Mouse (Mus musculus) ES-Bruce4 (cell line): ENCODE results near the gene Atg7. TPM values are rescaled to one million over a fixed set of nuclear protein-coding genes. Genes with fewer than 3 reads are reported as not detected.
A peak's percentile ranks its signal among the peaks of the same experiment; 100 is the strongest.

Experiments used
- H3K27ac ChIP-seq: 2 replicates; pipeline ENCODE4 v1.5.1; 2012; ENCODE audit warnings: low read length, inconsistent platforms; ENCODE audit not compliant: insufficient read depth
- H3K27me3 ChIP-seq: 2 replicates; pipeline ENCODE4 v1.6.1; 2012; ENCODE audit warnings: mild to moderate bottlenecking, low read length, inconsistent platforms; ENCODE audit not compliant: control insufficient read depth, poor library complexity, insufficient read depth, severe bottlenecking
- H3K36me3 ChIP-seq: 2 replicates; pipeline ENCODE4 v1.6.1; 2012; ENCODE audit warnings: inconsistent platforms, mild to moderate bottlenecking, low read length, moderate library complexity; ENCODE audit not compliant: control insufficient read depth, poor library complexity, insufficient read depth, severe bottlenecking
- H3K4me1 ChIP-seq: one replicate; pipeline ENCODE4 v1.8.1; 2011; ENCODE audit warnings: low read length; ENCODE audit not compliant: control insufficient read depth, insufficient read depth
- H3K4me3 ChIP-seq: 2 replicates; pipeline ENCODE4 v1.5.1; 2011; ENCODE audit warnings: low read depth, mild to moderate bottlenecking, low read length
- H3K9ac ChIP-seq: 2 replicates; pipeline ENCODE4 v1.6.1; 2012; ENCODE audit warnings: low read depth, mild to moderate bottlenecking, inconsistent platforms; ENCODE audit not compliant: poor library complexity, severe bottlenecking
- H3K9me3 ChIP-seq: replicated peaks from 2 replicates; pipeline ENCODE4 v1.6.1; 2012; ENCODE audit warnings: mild to moderate bottlenecking, low read length, inconsistent platforms; ENCODE audit not compliant: control insufficient read depth, poor library complexity, insufficient read depth, severe bottlenecking
- CTCF ChIP-seq: IDR thresholded peaks from one replicate; pipeline ENCODE4 v1.8.1; 2011; ENCODE audit warnings: low read depth, low read length
- EP300 ChIP-seq: IDR thresholded peaks from 2 replicates; pipeline ENCODE4 v1.6.1; 2011; ENCODE audit warnings: low read depth, low read length; ENCODE audit not compliant: insufficient read depth
- POLR2A ChIP-seq: IDR thresholded peaks from one replicate; pipeline ENCODE4 v1.8.1; 2011; ENCODE audit warnings: low read length; ENCODE audit not compliant: insufficient read depth
- polyA plus RNA-seq: library from polyadenylated mRNA; stranded (reverse); fragments of >200 nt; gene quantifications from 2 replicates; pipeline ENCODE4 v1.2.4, GENCODE M21; 2011; ENCODE audit warnings: low read depth; ENCODE audit not compliant: missing spikeins, insufficient read depth, insufficient read length

Atg7 gene
- polyA plus RNA-seq, 1 experiment, result 18.0 TPM

DNA sequence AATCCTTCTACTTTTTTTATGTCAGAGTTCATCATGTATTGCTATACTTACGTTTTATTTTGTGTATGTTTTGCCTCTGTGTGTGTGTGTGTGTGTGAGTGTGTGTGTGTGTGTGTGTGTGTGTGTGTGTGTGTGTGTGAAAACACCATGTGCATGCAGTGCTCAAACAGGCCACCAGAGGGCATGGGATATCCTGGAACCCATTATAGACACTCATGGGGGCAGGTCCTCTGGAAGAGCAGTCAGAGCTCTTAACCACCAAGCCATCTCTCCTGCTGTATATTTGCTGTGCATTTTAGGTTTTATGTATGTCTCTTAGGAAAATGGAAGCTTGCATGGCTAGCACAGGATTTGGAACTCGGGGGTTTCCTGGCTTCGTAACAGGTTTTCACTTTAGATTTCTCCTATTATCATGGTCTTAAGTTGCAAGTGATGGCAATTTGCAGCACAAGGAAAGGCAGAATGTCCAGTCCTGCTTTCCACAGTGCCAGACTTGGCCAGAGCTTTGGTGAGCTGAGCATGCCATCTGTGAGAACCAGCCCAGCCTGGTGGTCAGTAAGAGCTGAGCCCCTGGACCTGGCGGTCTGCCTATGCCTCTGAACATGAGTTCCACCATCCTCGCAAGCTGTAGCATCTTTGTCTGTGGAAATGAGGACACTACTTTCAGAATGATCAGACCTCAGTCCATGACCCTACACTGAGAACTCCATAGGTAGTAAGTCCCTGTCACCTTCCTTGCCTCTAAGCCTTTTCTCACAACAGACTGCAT, 172.2 kb downstream of the Atg7 start:
- no peaks in the 10 kb centered on the region for H3K27me3 ChIP-seq
- H3K9ac ChIP-seq, result no peak overlapping the region
- no peaks in the 10 kb centered on the region for H3K4me1 ChIP-seq
- TF ChIP-seq EP300 (no peak), CTCF (peak; percentile 13)
- H3K9me3 ChIP-seq, result no peaks in the 10 kb centered on the region
- H3K36me3 ChIP-seq, result no peaks in the 10 kb centered on the region
- H3K27ac ChIP-seq, result no peak overlapping the region
- no peak overlapping the region for H3K4me3 ChIP-seq

GRCm38 (mm10) chr6:114817948-114818347, 175.1 kb downstream of the Atg7 start:
- Histone ChIP-seq H3K9me3 (no peaks in the 10 kb centered on the region), H3K27me3 (no peaks in the 10 kb centered on the region), H3K9ac (no peak overlapping the region), H3K36me3 (no peaks in the 10 kb centered on the region), H3K4me3 (no peak overlapping the region), H3K27ac (no peak overlapping the region), H3K4me1 (no peaks in the 10 kb centered on the region)
- TF ChIP-seq EP300, result no peak
- TF ChIP-seq CTCF, result no peak
- no peak for TF ChIP-seq POLR2A

DNA sequence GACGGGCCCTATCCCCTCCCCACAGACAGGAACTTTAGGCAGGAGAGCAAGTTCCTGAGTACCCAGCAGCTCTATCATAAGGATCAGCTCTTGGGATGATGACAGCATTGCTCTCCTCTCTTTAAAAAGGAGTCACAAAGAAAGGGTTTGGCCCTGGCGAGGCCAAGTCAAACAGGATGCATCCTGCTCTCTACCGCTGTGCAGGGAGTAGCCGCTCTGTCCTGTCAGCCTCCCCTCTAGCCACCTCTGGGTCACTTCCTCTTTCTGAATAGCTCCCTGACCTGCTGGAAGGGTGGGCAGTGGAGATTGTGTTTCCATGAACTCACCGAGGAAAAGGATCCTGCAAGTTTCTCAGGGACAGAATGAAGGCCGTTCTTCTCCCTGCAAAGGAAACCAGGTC, 175.6 kb downstream of the Atg7 start:
- TF ChIP-seq POLR2A (no peak), EP300 (no peak), CTCF (no peak)
- no peak overlapping the region for H3K4me3 ChIP-seq
- no peaks in the 10 kb centered on the region for H3K9me3 ChIP-seq
- no peak overlapping the region for H3K27ac ChIP-seq
- H3K36me3 ChIP-seq, result no peaks in the 10 kb centered on the region
- H3K9ac ChIP-seq, result no peak overlapping the region
- no peaks in the 10 kb centered on the region for H3K27me3 ChIP-seq
- H3K4me1 ChIP-seq, result no peaks in the 10 kb centered on the region

GRCm38 (mm10) chr6:114819971-114820481, 177.1 kb downstream of the Atg7 start:
- no peak overlapping the region for H3K27ac ChIP-seq
- TF ChIP-seq CTCF (no peak), EP300 (no peak), POLR2A (no peak)

GRCm38 (mm10) chr6:114821646-114822045, 178.7 kb downstream of the Atg7 start:
- H3K36me3 ChIP-seq, result no peaks in the 10 kb centered on the region
- no peak overlapping the region for H3K9ac ChIP-seq
- no peaks in the 10 kb centered on the region for H3K9me3 ChIP-seq
- no peak overlapping the region for H3K27ac ChIP-seq
- TF ChIP-seq CTCF (no peak), POLR2A (no peak), EP300 (no peak)
- no peaks in the 10 kb centered on the region for H3K27me3 ChIP-seq
- no peaks in the 10 kb centered on the region for H3K4me1 ChIP-seq
- H3K4me3 ChIP-seq, result no peak overlapping the region

More at GRCm38 (mm10) chr6:114819971-114820481, 177.1 kb downstream of the Atg7 start:
- H3K4me3 ChIP-seq, result no peak overlapping the region
- H3K36me3 ChIP-seq, result no peaks in the 10 kb centered on the region
- no peaks in the 10 kb centered on the region for H3K4me1 ChIP-seq
- H3K9me3 ChIP-seq, result no peaks in the 10 kb centered on the region
- no peaks in the 10 kb centered on the region for H3K27me3 ChIP-seq
- no peak overlapping the region for H3K9ac ChIP-seq

- Histone ChIP-seq H3K4me3 (no peak overlapping the region), H3K9me3 (no peaks in the 10 kb centered on the region), H3K4me1 (no peaks in the 10 kb centered on the region), H3K36me3 (no peaks in the 10 kb centered on the region), H3K27me3 (no peaks in the 10 kb centered on the region), H3K27ac (no peak overlapping the region), H3K9ac (no peak overlapping the region)
- no peak for TF ChIP-seq POLR2A
- TF ChIP-seq EP300, result no peak
- no peak for TF ChIP-seq CTCF
Observed at GRCm38 (mm10) chr6:114826889-114827288, 184.0 kb downstream of the Atg7 start.
